Mouse (Mus musculus) megakaryocyte-erythroid progenitor cell, adult 5-6 weeks (primary cell): Measurements from ENCODE around the gene St3gal3. TPM values are rescaled to one million over a fixed set of nuclear protein-coding genes. Genes with fewer than 3 reads are reported as not detected.

Experiments used
- ATAC-seq: replicated peaks from 2 replicates; pipeline ENCODE4 v1.8.0; 2016; ENCODE audit warnings: mild to moderate bottlenecking, inconsistent platforms; ENCODE audit not compliant: severe bottlenecking, poor library complexity, low FRiP score, low TSS enrichment
- total RNA-seq, 2 experiments: library from RNA; stranded (forward) in 1 of 2; stranded (reverse) in 1 of 2; fragments of 200-1000, 215-1000 nt in 1 of 2; fragments of >200 nt in 1 of 2; fragmentation: Nextera tagmentation in 1 of 2; gene quantifications; 2 replicates each; pipeline ENCODE4 v1.2.3; 2014 to 2017

Gene St3gal3
- total RNA-seq, 2 experiments from 2014 or later: 6.6 to 14.1 TPM

GRCm38 (mm10) chr4:118098571-118098970 lies 36.1 kb downstream of the St3gal3 start:
- ATAC-seq: no peak

- no peak for ATAC-seq
Observed at GRCm38 (mm10) chr4:118096069-118096468, 38.6 kb downstream of the St3gal3 start.

GRCm38 (mm10) chr4:118092784-118093457 lies 41.8 kb downstream of the St3gal3 start:
- ATAC-seq: no peak

- ATAC-seq: no peak
Observed at GRCm38 (mm10) chr4:118090449-118090848, 44.3 kb downstream of the St3gal3 start.

GRCm38 (mm10) chr4:118089939-118090338 lies 44.8 kb downstream of the St3gal3 start:
- peak; percentile 73 for ATAC-seq

- ATAC-seq: no peak
Observed at GRCm38 (mm10) chr4:118088771-118089170, 45.9 kb downstream of the St3gal3 start.

GRCm38 (mm10) chr4:118085025-118085424 lies 49.7 kb downstream of the St3gal3 start:
- ATAC-seq: no peak

- peak; percentile 73 for ATAC-seq
Observed at GRCm38 (mm10) chr4:118083217-118083951, 51.3 kb downstream of the St3gal3 start.

GRCm38 (mm10) chr4:118081608-118082331 lies 52.9 kb downstream of the St3gal3 start:
- ATAC-seq: no peak

- ATAC-seq: no peak
Observed at GRCm38 (mm10) chr4:118080481-118080880, 54.2 kb downstream of the St3gal3 start.

GRCm38 (mm10) chr4:118079195-118079594 lies 55.5 kb downstream of the St3gal3 start:
- peak; percentile 92 for ATAC-seq

GRCm38 (mm10) chr4:118078576-118078975 lies 56.1 kb downstream of the St3gal3 start:
- ATAC-seq: 0 out of 2 replicates have a peak, but pooled peaks have one; percentile 4

GRCm38 (mm10) chr4:118077293-118077752 lies 57.4 kb downstream of the St3gal3 start:
- no peak for ATAC-seq

GRCm38 (mm10) chr4:118076648-118077047 lies 58.1 kb downstream of the St3gal3 start:
- ATAC-seq: no peak

- no peak for ATAC-seq
Observed at GRCm38 (mm10) chr4:118075343-118075742, 59.4 kb downstream of the St3gal3 start.

GRCm38 (mm10) chr4:118074236-118074635 lies 60.5 kb downstream of the St3gal3 start:
- ATAC-seq: no peak

GRCm38 (mm10) chr4:118073128-118073527 lies 61.6 kb downstream of the St3gal3 start:
- ATAC-seq: no peak

- ATAC-seq: no peak
Observed at GRCm38 (mm10) chr4:118071891-118072290, 62.8 kb downstream of the St3gal3 start.

GRCm38 (mm10) chr4:118070255-118071234 lies 64.2 kb downstream of the St3gal3 start:
- no peak for ATAC-seq
